Mouse (Mus musculus) right cerebral cortex, postnatal 36 days (tissue): Measurements from ENCODE around the gene Hoxd3.

ENCODE experiments used
- DNase-seq, 2 experiments: peaks; one replicate each; pipeline ENCODE4 v3.0.0; 2022; ENCODE audit warnings: low spot score in 2 of 2, mixed read lengths in 1 of 2

Hoxd3 gene

GRCm38 (mm10) chr2:74795531-74795930 is 83.8 kb downstream of the Hoxd3 start:
- no peak for DNase-seq
